Mouse (Mus musculus): ENCODE results near the gene Mphosph9. TPM values are rescaled to one million over a fixed set of nuclear protein-coding genes. Genes with fewer than 3 reads are reported as not detected.

Gene Mphosph9
- total RNA-seq (2014; rRNA removed) (2.3 and 3.4 TPM in 2 replicates), polyA plus RNA-seq (2012; rRNA removed) (0.54 and 1.1 TPM in 2 replicates)

DNA sequence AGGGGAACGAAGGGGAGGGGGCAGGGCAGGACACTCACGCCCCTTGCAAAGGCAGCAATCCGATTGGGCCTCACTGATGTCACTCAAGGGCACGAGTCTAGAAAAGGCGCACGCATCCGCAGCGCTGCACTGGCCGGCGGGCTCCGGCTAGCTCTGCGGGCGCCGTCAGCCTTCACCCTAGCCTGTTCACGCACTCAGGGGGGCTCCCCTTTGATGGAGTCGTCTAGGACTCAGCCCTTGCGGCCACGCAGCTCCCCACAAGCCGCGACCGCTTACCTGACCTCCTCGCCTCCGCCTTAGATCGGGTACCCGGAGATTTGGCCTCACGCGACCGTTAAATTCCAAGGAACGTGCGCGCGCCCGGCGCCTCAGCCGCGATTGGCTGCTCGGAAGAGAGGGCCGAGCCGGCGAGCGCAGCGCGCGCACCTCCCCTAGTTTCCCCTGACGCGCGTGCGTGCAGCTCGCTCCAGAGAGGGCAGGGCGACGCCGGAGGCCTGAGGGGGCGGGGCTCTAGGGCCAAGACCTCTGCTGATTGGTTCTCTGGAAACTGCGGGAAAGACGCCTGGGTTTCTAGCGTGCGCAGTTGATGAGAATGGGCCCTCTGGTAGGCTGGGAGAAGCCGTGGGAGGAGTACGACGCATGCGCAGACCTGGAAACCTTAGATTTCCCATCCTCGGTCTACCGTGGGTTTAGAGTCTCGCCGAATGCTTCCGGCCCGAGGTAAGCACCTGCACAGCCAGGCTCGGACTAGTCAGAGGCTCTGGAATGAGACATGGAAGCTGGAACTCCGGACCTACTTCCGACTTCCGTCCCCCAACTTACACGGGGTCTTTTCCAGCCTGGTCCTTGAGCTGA lies at the start of gene Mphosph9, which contains the start of gene 2810006K23Rik:
Gene Mphosph9, minus strand, starts transcription at position 463 of the 855 bp plus-strand sequence.
Gene 2810006K23Rik, plus strand, starts transcription at position 580 of the 855 bp plus-strand sequence.
- under 1% methylated on average over 72 of the region's 72 CpGs for WGBS
- H3K4me3 ChIP-seq (ENCODE audit: insufficient read depth, low read depth, low read length), result peak within 1 kb of the TSS; percentile 81
- TF ChIP-seq CTCF (IDR thresholded peaks at IDR 0.05; ENCODE audit: low read depth, low read length) (no peak), POLR2A (IDR thresholded peaks at IDR 0.05; ENCODE audit: extremely low read depth, insufficient read depth, low read length) (peak; percentile 99)
- H3K4me1 ChIP-seq (ENCODE audit: control insufficient read depth, insufficient read depth, low read length), result peaks cover 6% of the 10 kb centered on the region
- no peaks in the 10 kb centered on the region for H3K27me3 ChIP-seq (ENCODE audit: control insufficient read depth, insufficient read depth, low read length)
- DNase-seq (ENCODE audit: extremely low read depth, low read depth, low spot score), result peak; percentile 97
- H3K79me2 ChIP-seq (ENCODE audit: control insufficient read depth, insufficient read depth, low read length), result no peaks in the 10 kb centered on the region; the same call in 1 of the 2 replicates
- H3K9ac ChIP-seq (ENCODE audit: low read depth, low read length), result peak within 1 kb of the TSS; percentile 83
- H3K36me3 ChIP-seq (ENCODE audit: control insufficient read depth, insufficient read depth, low read length), result no peaks in the 10 kb centered on the region
- peak within 1 kb of the TSS; percentile 84 for H3K27ac ChIP-seq (replicated peaks; ENCODE audit: insufficient read depth, low read depth, low read length)

DNA sequence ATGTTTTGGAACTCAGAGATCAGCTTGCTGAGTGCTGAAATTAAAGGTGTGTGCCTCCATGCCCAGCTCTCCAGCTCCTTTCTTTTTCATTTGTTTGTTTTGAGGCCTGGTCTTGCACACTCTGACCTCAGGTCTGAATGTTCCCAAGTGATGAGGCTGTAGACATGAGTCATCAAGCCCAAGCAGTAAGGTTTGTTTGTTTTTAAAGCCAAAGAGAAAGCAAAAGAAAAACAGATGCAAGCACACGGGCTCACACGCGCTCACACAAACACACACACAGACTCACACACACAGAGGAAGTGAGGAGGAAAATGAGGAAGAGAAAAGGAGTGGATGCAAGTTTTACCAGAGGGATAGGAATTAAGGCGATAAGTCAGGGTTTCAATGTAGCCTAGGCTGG lies 49.4 kb upstream of the Mphosph9 start:
- peak overlapping the region; percentile 44 for H3K27ac ChIP-seq (replicated peaks; ENCODE audit: insufficient read depth, low read depth, low read length)
- no peak overlapping the region for H3K9ac ChIP-seq (ENCODE audit: low read depth, low read length)
- peaks cover 8% of the 10 kb centered on the region for H3K4me1 ChIP-seq (ENCODE audit: control insufficient read depth, insufficient read depth, low read length)
- H3K36me3 ChIP-seq (ENCODE audit: control insufficient read depth, insufficient read depth, low read length), result peaks cover 65% of the 10 kb centered on the region
- TF ChIP-seq CTCF (IDR thresholded peaks at IDR 0.05; ENCODE audit: low read depth, low read length) (no peak), POLR2A (IDR thresholded peaks at IDR 0.05; ENCODE audit: extremely low read depth, insufficient read depth, low read length) (no peak)
- H3K27me3 ChIP-seq (ENCODE audit: control insufficient read depth, insufficient read depth, low read length), result no peaks in the 10 kb centered on the region
- H3K79me2 ChIP-seq (ENCODE audit: control insufficient read depth, insufficient read depth, low read length), result no peaks in the 10 kb centered on the region
- H3K4me3 ChIP-seq (ENCODE audit: insufficient read depth, low read depth, low read length), result no peak overlapping the region
- peak; percentile 63 for DNase-seq (ENCODE audit: extremely low read depth, low read depth, low spot score)
- 25% methylated on average over 4 of the region's 4 CpGs for WGBS

DNA sequence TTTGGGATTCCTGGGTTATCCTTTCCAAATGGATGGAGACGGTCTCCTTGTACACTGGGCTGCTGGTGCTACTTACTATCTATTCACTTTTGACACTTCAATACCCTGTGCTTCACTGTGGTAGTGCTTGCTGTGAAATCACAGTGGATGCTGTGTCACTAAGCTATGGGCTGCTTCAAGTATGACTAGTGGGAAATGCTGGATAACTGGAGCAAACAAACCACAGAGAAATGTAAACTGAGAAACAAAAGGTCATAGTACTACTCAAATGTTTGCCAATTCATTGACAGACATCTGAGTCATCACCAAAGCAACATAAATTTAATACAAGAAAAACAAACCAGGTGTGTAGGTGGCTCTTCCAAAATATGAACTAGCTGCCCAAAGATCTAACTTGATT lies 48.6 kb upstream of the Mphosph9 start:
- DNase-seq (ENCODE audit: extremely low read depth, low read depth, low spot score), result peak; percentile 43
- Histone ChIP-seq H3K79me2 (ENCODE audit: control insufficient read depth, insufficient read depth, low read length) (no peaks in the 10 kb centered on the region), H3K4me1 (ENCODE audit: control insufficient read depth, insufficient read depth, low read length) (peaks cover 8% of the 10 kb centered on the region), H3K4me3 (ENCODE audit: insufficient read depth, low read depth, low read length) (no peak overlapping the region), H3K36me3 (ENCODE audit: control insufficient read depth, insufficient read depth, low read length) (peaks cover 57% of the 10 kb centered on the region), H3K27ac (replicated peaks; ENCODE audit: insufficient read depth, low read depth, low read length) (peak overlapping the region; percentile 44; the same call in 1 of the 2 replicates), H3K9ac (ENCODE audit: low read depth, low read length) (no peak overlapping the region), H3K27me3 (ENCODE audit: control insufficient read depth, insufficient read depth, low read length) (no peaks in the 10 kb centered on the region)
- TF ChIP-seq CTCF (IDR thresholded peaks at IDR 0.05; ENCODE audit: low read depth, low read length), result no peak
- 94% methylated on average over 1 of the region's 1 CpGs for WGBS

DNA sequence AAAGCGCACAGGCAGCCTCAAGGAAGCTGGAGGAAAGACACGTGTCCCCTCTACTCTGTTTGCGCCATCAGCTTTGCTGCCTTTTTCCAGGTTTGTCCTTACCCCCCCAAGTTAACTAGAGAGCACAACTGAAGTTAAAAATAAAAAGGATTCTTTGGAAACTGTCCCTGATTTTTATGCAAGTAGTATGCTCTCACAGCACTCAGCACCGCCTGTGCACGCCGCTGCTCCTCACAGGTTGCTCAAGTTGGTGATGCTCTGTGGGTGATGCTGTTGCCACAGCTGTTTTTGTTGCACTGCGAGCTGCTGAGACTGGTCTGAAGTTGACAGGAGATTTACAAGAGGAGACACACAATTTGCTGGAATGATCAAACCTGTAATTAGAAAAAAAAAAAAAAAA lies 46.5 kb upstream of the Mphosph9 start:
- Histone ChIP-seq H3K79me2 (ENCODE audit: control insufficient read depth, insufficient read depth, low read length) (no peaks in the 10 kb centered on the region), H3K27me3 (ENCODE audit: control insufficient read depth, insufficient read depth, low read length) (no peaks in the 10 kb centered on the region), H3K36me3 (ENCODE audit: control insufficient read depth, insufficient read depth, low read length) (peaks cover 53% of the 10 kb centered on the region), H3K4me3 (ENCODE audit: insufficient read depth, low read depth, low read length) (no peak overlapping the region), H3K4me1 (ENCODE audit: control insufficient read depth, insufficient read depth, low read length) (peaks cover 8% of the 10 kb centered on the region), H3K27ac (replicated peaks; ENCODE audit: insufficient read depth, low read depth, low read length) (no peak overlapping the region), H3K9ac (ENCODE audit: low read depth, low read length) (no peak overlapping the region)
- no peak for DNase-seq (ENCODE audit: extremely low read depth, low read depth, low spot score)
- 98% methylated on average over 7 of the region's 7 CpGs for whole genome bisulfite sequencing
- TF ChIP-seq CTCF (IDR thresholded peaks at IDR 0.05; ENCODE audit: low read depth, low read length) (no peak), POLR2A (IDR thresholded peaks at IDR 0.05; ENCODE audit: extremely low read depth, insufficient read depth, low read length) (no peak)

DNA sequence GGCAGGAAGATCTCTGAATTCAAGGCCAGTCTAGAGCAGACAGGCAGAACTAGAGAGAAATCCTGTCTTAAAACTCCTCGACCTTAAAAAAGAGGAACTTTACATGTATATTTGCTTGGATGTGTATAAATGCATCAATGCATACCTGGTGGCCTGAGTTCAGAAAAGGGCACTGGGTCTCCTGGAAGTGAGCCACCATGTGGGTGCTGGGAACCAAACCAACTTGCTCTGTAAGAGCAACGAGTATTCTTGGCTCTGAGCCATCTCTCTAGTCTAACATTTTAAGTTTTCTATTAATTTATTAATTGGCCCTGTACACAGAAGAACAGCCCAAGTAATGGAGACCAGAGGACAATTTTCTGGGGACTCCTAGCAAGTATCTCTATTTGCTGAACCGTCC lies 38.9 kb upstream of the Mphosph9 start:
- no peaks in the 10 kb centered on the region; the same call in 1 of the 2 replicates for H3K4me1 ChIP-seq (ENCODE audit: control insufficient read depth, insufficient read depth, low read length)
- WGBS, result 50% methylated on average over 3 of the region's 3 CpGs
- H3K9ac ChIP-seq (ENCODE audit: low read depth, low read length), result no peak overlapping the region
- H3K27me3 ChIP-seq (ENCODE audit: control insufficient read depth, insufficient read depth, low read length), result no peaks in the 10 kb centered on the region
- H3K4me3 ChIP-seq (ENCODE audit: insufficient read depth, low read depth, low read length), result no peak overlapping the region
- H3K27ac ChIP-seq (replicated peaks; ENCODE audit: insufficient read depth, low read depth, low read length), result no peak overlapping the region
- DNase-seq (ENCODE audit: extremely low read depth, low read depth, low spot score), result peak; percentile 47
- H3K79me2 ChIP-seq (ENCODE audit: control insufficient read depth, insufficient read depth, low read length), result no peaks in the 10 kb centered on the region
- TF ChIP-seq CTCF (IDR thresholded peaks at IDR 0.05; ENCODE audit: low read depth, low read length) (no peak), POLR2A (IDR thresholded peaks at IDR 0.05; ENCODE audit: extremely low read depth, insufficient read depth, low read length) (no peak)
- peaks cover 17% of the 10 kb centered on the region for H3K36me3 ChIP-seq (ENCODE audit: control insufficient read depth, insufficient read depth, low read length)

DNA sequence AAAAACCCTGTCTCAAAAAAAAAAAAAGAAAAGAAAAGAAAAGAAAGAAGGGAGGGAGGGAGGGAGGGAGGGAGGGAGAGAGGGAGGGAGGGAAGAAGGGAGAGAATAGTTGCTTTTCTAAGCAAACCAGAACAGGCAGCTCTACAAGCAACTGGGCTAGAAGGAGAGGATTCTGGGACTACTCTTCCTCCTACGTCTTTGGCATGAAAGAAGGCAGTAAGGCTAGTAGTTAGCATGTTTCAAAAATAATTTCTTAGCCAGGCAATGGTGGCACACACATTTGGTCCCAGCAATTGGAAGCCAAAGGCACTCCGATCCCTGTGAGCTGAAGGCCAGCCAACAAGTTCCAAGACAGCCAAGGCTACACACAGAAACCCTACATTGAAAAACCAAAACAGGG lies 38.0 kb upstream of the Mphosph9 start:
- no peak overlapping the region for H3K27ac ChIP-seq (replicated peaks; ENCODE audit: insufficient read depth, low read depth, low read length)
- H3K9ac ChIP-seq (ENCODE audit: low read depth, low read length), result no peak overlapping the region
- H3K79me2 ChIP-seq (ENCODE audit: control insufficient read depth, insufficient read depth, low read length), result no peaks in the 10 kb centered on the region
- WGBS, result 89% methylated on average over 2 of the region's 2 CpGs
- no peak overlapping the region for H3K4me3 ChIP-seq (ENCODE audit: insufficient read depth, low read depth, low read length)
- peaks cover 14% of the 10 kb centered on the region for H3K36me3 ChIP-seq (ENCODE audit: control insufficient read depth, insufficient read depth, low read length)
- DNase-seq (ENCODE audit: extremely low read depth, low read depth, low spot score), result no peak
- no peaks in the 10 kb centered on the region; the same call in 1 of the 2 replicates for H3K4me1 ChIP-seq (ENCODE audit: control insufficient read depth, insufficient read depth, low read length)
- H3K27me3 ChIP-seq (ENCODE audit: control insufficient read depth, insufficient read depth, low read length), result no peaks in the 10 kb centered on the region
- no peak for TF ChIP-seq POLR2A (IDR thresholded peaks at IDR 0.05; ENCODE audit: extremely low read depth, insufficient read depth, low read length)
- no peak for TF ChIP-seq CTCF (IDR thresholded peaks at IDR 0.05; ENCODE audit: low read depth, low read length)

Data from liver, adult 2 months (tissue).